Mouse (Mus musculus) MEL (cell line): ENCODE data around the gene Pmfbp1. TPM values are rescaled to one million over a fixed set of nuclear protein-coding genes. Genes with fewer than 3 reads are reported as not detected.

Source experiments
- DNase-seq: peaks from one replicate; pipeline ENCODE4 v3.0.0; 2011; ENCODE audit warnings: low read depth, low spot score
- H3K27ac ChIP-seq: 2 replicates; pipeline ENCODE4 v1.5.1; 2012; ENCODE audit warnings: low read depth, mild to moderate bottlenecking, control low read depth, low read length, moderate library complexity; ENCODE audit not compliant: control insufficient read depth
- H3K27me3 ChIP-seq, 2 experiments: fragments of 150-350 bp in 1 of 2; sonication (generic) in 1 of 2; 2 replicates each; pipeline ENCODE4 v1.6.1; 2012; ENCODE audit warnings: low read length in 2 of 2, mild to moderate bottlenecking in 2 of 2, improper control_type of control experiment in 1 of 2, moderate library complexity in 1 of 2; ENCODE audit not compliant: insufficient read depth in 2 of 2, control insufficient read depth in 1 of 2
- H3K36me3 ChIP-seq, 2 experiments: 2 replicates each; pipeline ENCODE4 v1.6.1; 2012 to 2014; ENCODE audit warnings: low read length in 2 of 2, improper control_type of control experiment in 1 of 2, inconsistent platforms in 1 of 2, mild to moderate bottlenecking in 1 of 2; ENCODE audit not compliant: insufficient read depth in 2 of 2, control insufficient read depth in 1 of 2
- H3K4me1 ChIP-seq, 2 experiments: fragments of 150-350 bp in 1 of 2; sonication (generic) in 1 of 2; 2 replicates each; pipeline ENCODE4 v1.6.1; 2012; ENCODE audit warnings: low read length in 2 of 2, improper control_type of control experiment in 1 of 2, mild to moderate bottlenecking in 1 of 2; ENCODE audit not compliant: insufficient read depth in 2 of 2, control insufficient read depth in 1 of 2
- H3K4me3 ChIP-seq, 2 experiments: fragments of 150-350 bp in 1 of 2; sonication (generic) in 1 of 2; 2 replicates each; pipeline ENCODE4 v1.5.1; 2012; ENCODE audit warnings: low read depth in 2 of 2, low read length in 2 of 2, mild to moderate bottlenecking in 2 of 2, moderate library complexity in 2 of 2, control low read depth in 1 of 2, improper control_type of control experiment in 1 of 2; ENCODE audit not compliant: control insufficient read depth in 1 of 2, insufficient read depth in 1 of 2
- H3K79me2 ChIP-seq: 2 replicates; pipeline ENCODE4 v1.6.1; 2012; ENCODE audit warnings: mild to moderate bottlenecking, low read length, moderate library complexity; ENCODE audit not compliant: control insufficient read depth, poor library complexity, insufficient read depth
- H3K9ac ChIP-seq: 2 replicates; pipeline ENCODE4 v1.6.1; 2012; ENCODE audit warnings: low read depth, mild to moderate bottlenecking, control low read depth, low read length, moderate library complexity; ENCODE audit not compliant: control insufficient read depth, poor library complexity, severe bottlenecking
- H3K9me3 ChIP-seq: fragments of 150-350 bp; sonication (generic); replicated peaks from 2 replicates; pipeline ENCODE4 v1.6.1; 2012; ENCODE audit warnings: mild to moderate bottlenecking, low read length, improper control_type of control experiment, moderate library complexity; ENCODE audit not compliant: insufficient read depth
- CHD1 ChIP-seq: IDR thresholded peaks from 2 replicates; pipeline ENCODE4 v1.6.1; 2012; ENCODE audit warnings: low read depth, mild to moderate bottlenecking, inconsistent platforms, low read length, improper control_type of control experiment
- CHD2 ChIP-seq: IDR thresholded peaks from 2 replicates; pipeline ENCODE4 v1.6.1; 2011; ENCODE audit warnings: low read length, improper control_type of control experiment
- E2F4 ChIP-seq: IDR thresholded peaks from 2 replicates; pipeline ENCODE4 v1.6.1; 2011; ENCODE audit warnings: low read depth, low read length, improper control_type of control experiment, borderline replicate concordance
- ELF1 ChIP-seq: IDR thresholded peaks from 2 replicates; pipeline ENCODE4 v1.6.1; 2014; ENCODE audit warnings: low read depth, mild to moderate bottlenecking, inconsistent platforms, low read length, improper control_type of control experiment, moderate library complexity
- ETS1 ChIP-seq: IDR thresholded peaks from 2 replicates; pipeline ENCODE4 v1.6.1; 2012; ENCODE audit warnings: low read depth, mild to moderate bottlenecking, inconsistent platforms, low read length, improper control_type of control experiment, moderate library complexity
- HCFC1 ChIP-seq: IDR thresholded peaks from 2 replicates; pipeline ENCODE4 v1.6.1; 2012; ENCODE audit warnings: low read depth, mild to moderate bottlenecking, inconsistent platforms, low read length, improper control_type of control experiment, moderate library complexity
- JUND ChIP-seq: IDR thresholded peaks from 2 replicates; pipeline ENCODE4 v1.6.1; 2011; ENCODE audit warnings: low read depth, mild to moderate bottlenecking, improper control_type of control experiment, low read length
- MAX ChIP-seq: IDR thresholded peaks from 2 replicates; pipeline ENCODE4 v1.6.1; 2011; ENCODE audit warnings: low read length, improper control_type of control experiment
- MAZ ChIP-seq: IDR thresholded peaks from 2 replicates; pipeline ENCODE4 v1.6.1; 2012; ENCODE audit warnings: low read depth, mild to moderate bottlenecking, inconsistent platforms, low read length, improper control_type of control experiment
- MEF2A ChIP-seq: IDR thresholded peaks from 2 replicates; pipeline ENCODE4 v1.6.1; 2014; ENCODE audit warnings: low read depth, mild to moderate bottlenecking, inconsistent platforms, low read length, improper control_type of control experiment; ENCODE audit not compliant: poor library complexity, insufficient replicate concordance, severe bottlenecking; ENCODE audit errors: extremely low read depth
- MYB ChIP-seq: IDR thresholded peaks from 2 replicates; pipeline ENCODE4 v1.6.1; 2011; ENCODE audit warnings: mild to moderate bottlenecking, low read depth, low read length, improper control_type of control experiment
- MYC ChIP-seq: IDR thresholded peaks from 2 replicates; pipeline ENCODE4 v1.6.1; 2011; ENCODE audit warnings: low read depth, mild to moderate bottlenecking, low read length, improper control_type of control experiment, moderate library complexity
- NELFE ChIP-seq: IDR thresholded peaks from 2 replicates; pipeline ENCODE4 v1.6.1; 2011; ENCODE audit warnings: low read depth, low read length, improper control_type of control experiment
- NRF1 ChIP-seq: IDR thresholded peaks from 2 replicates; pipeline ENCODE4 v1.6.1; 2014; ENCODE audit warnings: low read depth, mild to moderate bottlenecking, inconsistent platforms, low read length, improper control_type of control experiment, moderate library complexity; ENCODE audit not compliant: poor library complexity, insufficient read depth, severe bottlenecking
- POLR2A ChIP-seq, 2 experiments: IDR thresholded peaks; 2 replicates each; pipeline ENCODE4 v1.6.1; 2011 to 2012; ENCODE audit warnings: low read length in 2 of 2, mild to moderate bottlenecking in 2 of 2, control low read depth in 1 of 2, improper control_type of control experiment in 1 of 2, low read depth in 1 of 2, moderate library complexity in 1 of 2; ENCODE audit not compliant: control insufficient read depth in 1 of 2, insufficient read depth in 1 of 2, poor library complexity in 1 of 2
- RAD21 ChIP-seq: IDR thresholded peaks from 2 replicates; pipeline ENCODE4 v1.6.1; 2011; ENCODE audit warnings: mild to moderate bottlenecking, low read depth, low read length, improper control_type of control experiment
- SIN3A ChIP-seq: IDR thresholded peaks from 2 replicates; pipeline ENCODE4 v1.6.1; 2012; ENCODE audit warnings: low read length, improper control_type of control experiment, inconsistent platforms
- TBP ChIP-seq: IDR thresholded peaks from 2 replicates; pipeline ENCODE4 v1.8.0; 2011; ENCODE audit warnings: low read depth, low read length, improper control_type of control experiment
- UBTF ChIP-seq: IDR thresholded peaks from 2 replicates; pipeline ENCODE4 v1.6.1; 2012; ENCODE audit warnings: low read depth, mild to moderate bottlenecking, inconsistent platforms, low read length, improper control_type of control experiment, moderate library complexity, borderline replicate concordance; ENCODE audit not compliant: insufficient read depth
- USF2 ChIP-seq, 2 experiments: IDR thresholded peaks; 2 replicates each; pipeline ENCODE4 v1.6.1; 2011 to 2012; ENCODE audit warnings: improper control_type of control experiment in 2 of 2, low read length in 2 of 2, borderline replicate concordance in 1 of 2, inconsistent platforms in 1 of 2, low read depth in 1 of 2, mild to moderate bottlenecking in 1 of 2; ENCODE audit not compliant: insufficient read depth in 1 of 2
- ZKSCAN1 ChIP-seq: IDR thresholded peaks from 2 replicates; pipeline ENCODE4 v1.6.1; 2012; ENCODE audit warnings: low read depth, mild to moderate bottlenecking, inconsistent platforms, low read length, improper control_type of control experiment, moderate library complexity
- polyA plus RNA-seq, 2 experiments: library from polyadenylated mRNA; stranded (reverse) in 1 of 2; unstranded in 1 of 2; fragments of >175 nt in 1 of 2; fragments of >200 nt in 1 of 2; gene quantifications; 2 replicates each; pipeline versions ENCODE4 v1.2.1 to v1.2.4; 2012; ENCODE audit warnings: low replicate concordance in 2 of 2, low read depth in 1 of 2; ENCODE audit not compliant: insufficient read length in 2 of 2, insufficient read depth in 1 of 2, missing spikeins in 1 of 2
- total RNA-seq: library from RNA; depleted of rRNA; stranded (reverse); fragments of 300-350 nt; gene quantifications from 2 replicates; pipeline ENCODE4 v1.2.3, GENCODE M21; 2012

Pmfbp1 gene
- total and polyA plus RNA-seq, 3 experiments, result 0.23 to 0.40 TPM; not detected in 1

DNA sequence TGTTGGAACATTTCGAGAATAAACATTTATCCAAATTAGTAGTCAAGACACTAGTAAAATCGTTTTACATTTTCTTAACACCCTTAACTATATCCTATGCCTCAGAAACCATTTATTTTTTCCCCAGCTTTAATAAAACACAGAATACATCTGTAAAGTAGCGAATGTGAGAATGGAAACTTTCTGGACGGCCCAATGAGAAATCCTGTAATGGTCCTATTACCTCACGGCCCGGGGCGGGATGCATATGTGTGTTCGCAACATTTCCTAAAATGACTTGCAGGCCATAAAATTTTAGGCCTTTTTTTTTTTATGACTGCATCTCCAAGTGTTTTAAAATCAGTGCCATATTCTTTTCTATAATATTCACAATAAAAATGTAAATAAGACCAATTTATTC lies 21.4 kb upstream of the Pmfbp1 start:
- TF ChIP-seq CHD2, result no peak
- TF ChIP-seq CHD1, result no peak
- TF ChIP-seq JUND, result no peak
- no peak for TF ChIP-seq ETS1
- no peak for TF ChIP-seq NRF1
- no peak for TF ChIP-seq USF2 (IDR thresholded peaks at IDR 0.05; ENCODE audit: borderline replicate concordance in 1 of 2, insufficient read depth in 1 of 2, low read depth in 1 of 2, low read length in 2 of 2)
- no peak for TF ChIP-seq NELFE
- TF ChIP-seq POLR2A (IDR thresholded peaks at IDR 0.05; ENCODE audit: control insufficient read depth in 1 of 2, insufficient read depth in 1 of 2, low read depth in 1 of 2, low read length in 2 of 2, poor library complexity in 1 of 2), result no peak
- TF ChIP-seq RAD21, result no peak
- Histone ChIP-seq H3K27me3 (no peaks in the 10 kb centered on the region), H3K27ac (no peak overlapping the region), H3K4me3 (no peak overlapping the region), H3K36me3 (no peaks in the 10 kb centered on the region), H3K9ac (no peak overlapping the region), H3K9me3 (no peaks in the 10 kb centered on the region), H3K4me1 (no peaks in the 10 kb centered on the region), H3K79me2 (no peaks in the 10 kb centered on the region)
- no peak for DNase-seq

- TF ChIP-seq RAD21 (no peak), ZKSCAN1 (no peak), TBP (no peak), MAZ (no peak)
- TF ChIP-seq, all 39 proteins: peak for 0
- H3K4me3 ChIP-seq, result no peak overlapping the region
- no peaks in the 10 kb centered on the region for H3K79me2 ChIP-seq
- H3K9me3 ChIP-seq, result no peaks in the 10 kb centered on the region
- no peaks in the 10 kb centered on the region for H3K4me1 ChIP-seq
- DNase-seq, result no peak
- no peaks in the 10 kb centered on the region for H3K36me3 ChIP-seq
- H3K9ac ChIP-seq, result no peak overlapping the region
- H3K27ac ChIP-seq, result no peak overlapping the region
- no peaks in the 10 kb centered on the region for H3K27me3 ChIP-seq
Observed at GRCm38 (mm10) chr8:109474442-109475121, 19.2 kb upstream of the Pmfbp1 start.

- H3K27me3 ChIP-seq, result no peaks in the 10 kb centered on the region
- H3K36me3 ChIP-seq, result no peaks in the 10 kb centered on the region
- no peak overlapping the region for H3K9ac ChIP-seq
- peak; percentile 4 for DNase-seq
- no peak overlapping the region for H3K4me3 ChIP-seq
- H3K9me3 ChIP-seq, result no peaks in the 10 kb centered on the region
- H3K27ac ChIP-seq, result no peak overlapping the region
- TF ChIP-seq MYC (no peak), ETS1 (no peak), ELF1 (no peak), HCFC1 (no peak), UBTF (no peak), E2F4 (no peak), SIN3A (no peak), MYB (no peak), NRF1 (no peak), MAX (no peak), MEF2A (no peak)
- no peaks in the 10 kb centered on the region for H3K4me1 ChIP-seq
- H3K79me2 ChIP-seq, result no peaks in the 10 kb centered on the region
Observed at GRCm38 (mm10) chr8:109475436-109475835, 18.4 kb upstream of the Pmfbp1 start.
